9 mouse cellular contexts compared by ENCODE assay signal in genomic region chr17:23741359-23742209, GRCm38 (mm10). TPM values are rescaled to one million over a fixed set of nuclear protein-coding genes. Genes with fewer than 3 reads are reported as not detected.
DNase-seq lines count a peak whose midpoint lies in the region; TF ChIP-seq lines count a peak whose summit lies in the region.
"Had no signal": no experiment of that assay in that cellular context is flagged by ENCODE, and none has a peak within 500 bp of the region (broad histone marks: within the 10 kb centered on the region; RNA-seq: fewer than 3 reads in every experiment).

No protein-coding gene starts in this region.

- peak overlapping the region; percentile 55 for H3K4me3 ChIP-seq in gastrocnemius, adult 2 months
- H3K4me3 ChIP-seq in thymus, adult 2 months (ENCODE audit: control insufficient read depth, insufficient read depth, low read length) = no peak overlapping the region
- H3K4me3 ChIP-seq in midbrain, embryonic 10.5 days = peak overlapping the region; percentile 37; the same call in 1 of the 2 replicates

- intact Hi-C loops in gastrocnemius, adult 2 months (cut with DNase I) = no loop called here
- intact Hi-C loops in gastrocnemius, postnatal 36 days (cut with DNase I) = loop anchor here (5.0 kb wide), 1 partner anchor 56 kb away; no protein-coding TSS in a partner anchor

- no peak for DNase-seq in gastrocnemius, adult 2 months
- DNase-seq in gastrocnemius, postnatal 4 days (ENCODE audit: low spot score in 2 of 2) = no peak
- DNase-seq in thymus, postnatal 4 days = peak; percentile 31
- no peak for DNase-seq in thymus, adult 2 months
- no peak for DNase-seq in midbrain, embryonic 10.5 days (ENCODE audit: low spot score)
- DNase-seq in adrenal gland, postnatal 4 days (ENCODE audit: low spot score in 2 of 2) = no peak
- DNase-seq in gastrocnemius, postnatal 36 days = no peak
- DNase-seq in thymus, postnatal 25 days = no peak
- DNase-seq: kidney, postnatal 14 days had no signal

- no peak overlapping the region for H3K27ac ChIP-seq in gastrocnemius, adult 2 months
- no peak overlapping the region for H3K27ac ChIP-seq in thymus, adult 2 months (ENCODE audit: control insufficient read depth, insufficient read depth, low read length)
- H3K27ac ChIP-seq in midbrain, embryonic 10.5 days (replicated peaks) = no peak overlapping the region

- 53% methylated on average over 38 of the region's 38 CpGs for WGBS in thymus, adult 2 months
- 52% methylated on average over 38 of the region's 38 CpGs for WGBS in midbrain, embryonic 10.5 days

- no peaks in the 10 kb centered on the region for H3K36me3 ChIP-seq in thymus, adult 2 months (ENCODE audit: control insufficient read depth, insufficient read depth, low read length)
- H3K36me3 ChIP-seq in midbrain, embryonic 10.5 days = peaks cover 15% of the 10 kb centered on the region

- no peak for TF ChIP-seq POLR2A in thymus, adult 2 months (IDR thresholded peaks at IDR 0.05; ENCODE audit: control insufficient read depth, extremely low read depth, insufficient read depth, low read length, poor library complexity)

- peaks cover 32% of the 10 kb centered on the region for H3K27me3 ChIP-seq in thymus, adult 2 months (ENCODE audit: control insufficient read depth, insufficient read depth, low read length)
- H3K27me3 ChIP-seq in midbrain, embryonic 10.5 days (ENCODE audit: low read depth, poor library complexity, severe bottlenecking) = peaks cover 98% of the 10 kb centered on the region

- peaks cover 38% of the 10 kb centered on the region for H3K4me1 ChIP-seq in thymus, adult 2 months (replicated peaks; ENCODE audit: control insufficient read depth, insufficient read depth, low read length)
- H3K4me1 ChIP-seq in midbrain, embryonic 10.5 days = peaks cover 73% of the 10 kb centered on the region

- 0 out of 2 replicates have a peak, but pooled peaks cover 2% of the 10 kb centered on the region for H3K9me3 ChIP-seq in midbrain, embryonic 10.5 days (replicated peaks)

- no peak for TF ChIP-seq CTCF in gastrocnemius, adult 2 months (IDR thresholded peaks at IDR 0.05)
- TF ChIP-seq CTCF in thymus, adult 2 months (IDR thresholded peaks at IDR 0.05; ENCODE audit: borderline replicate concordance, control insufficient read depth, extremely low read depth, insufficient read depth, low read length, poor library complexity) = no peak

RNA-seq across cellular contexts. Expression of gene Paqr4, which starts 0.9 kb away (rescaled TPM):
- total RNA-seq in gastrocnemius, adult 2 months (2021) = 1 to 10 TPM; 2.7 to 4.0 TPM
- 10 to 100 TPM; 12.5 to 13.4 TPM for total RNA-seq in gastrocnemius, postnatal 4 days (2021)
- polyA plus RNA-seq in thymus, adult 2 months (2012; rRNA removed) = 12.4 and 13.2 TPM in 2 replicates
- 27.6 and 36.2 TPM in 2 replicates for polyA plus RNA-seq in midbrain, embryonic 10.5 days (2016; fragmentation: Nextera tagmentation; extraction: Ambion mirVana)
- total RNA-seq in adrenal gland, postnatal 4 days (2021) = 10 to 100 TPM; 13.8 to 14.6 TPM
- total RNA-seq in gastrocnemius, postnatal 36 days (2021) = 1 to 10 TPM; 3.6 to 4.0 TPM

RNA-seq across cellular contexts. Expression of gene Kremen2, which starts 4.0 kb away (rescaled TPM):
- total RNA-seq in gastrocnemius, adult 2 months (2021) = not detected
- total RNA-seq in gastrocnemius, postnatal 4 days (2021) = under 1 TPM; 0.13 to 0.20 TPM
- 2.8 and 3.8 TPM in 2 replicates for polyA plus RNA-seq in thymus, adult 2 months (2012; rRNA removed)
- 1.7 and 2.3 TPM in 2 replicates for polyA plus RNA-seq in midbrain, embryonic 10.5 days (2016; fragmentation: Nextera tagmentation; extraction: Ambion mirVana)
- total RNA-seq in adrenal gland, postnatal 4 days (2021) = under 1 TPM in 1 of 2 experiments, not detected in 1; 0.14 TPM
- total RNA-seq in gastrocnemius, postnatal 36 days (2021) = not detected

RNA-seq across cellular contexts. Expression of gene Pkmyt1, which starts 15.4 kb away (rescaled TPM):
- under 1 TPM; 0.53 to 0.64 TPM for total RNA-seq in gastrocnemius, adult 2 months (2021)
- 10 to 100 TPM; 11.1 to 12.4 TPM for total RNA-seq in gastrocnemius, postnatal 4 days (2021)
- polyA plus RNA-seq in thymus, adult 2 months (2012; rRNA removed) = 145 and 182 TPM in 2 replicates
- polyA plus RNA-seq in midbrain, embryonic 10.5 days (2016; fragmentation: Nextera tagmentation; extraction: Ambion mirVana) = 58.5 and 59.7 TPM in 2 replicates
- total RNA-seq in adrenal gland, postnatal 4 days (2021) = 10 to 100 TPM; 20.0 to 22.4 TPM
- under 1 TPM; 0.52 to 0.64 TPM for total RNA-seq in gastrocnemius, postnatal 36 days (2021)

RNA-seq across cellular contexts. Expression of gene 1520401A03Rik, which starts 19.0 kb away (rescaled TPM):
- not detected for total RNA-seq in gastrocnemius, adult 2 months (2021)
- total RNA-seq in gastrocnemius, postnatal 4 days (2021) = under 1 TPM; 0.26 to 0.66 TPM
- 0.19 and 0.27 TPM in 2 replicates for polyA plus RNA-seq in thymus, adult 2 months (2012; rRNA removed)
- not detected in 2 replicates for polyA plus RNA-seq in midbrain, embryonic 10.5 days (2016; fragmentation: Nextera tagmentation; extraction: Ambion mirVana)
- total RNA-seq in adrenal gland, postnatal 4 days (2021) = 1 to 10 TPM in 1 of 2 experiments, under 1 TPM in 1; 0.99 to 1.3 TPM
- total RNA-seq in gastrocnemius, postnatal 36 days (2021) = not detected

RNA-seq across cellular contexts. Expression of gene Flywch1, which starts 29.8 kb away (rescaled TPM):
- 10 to 100 TPM; 43.3 to 50.4 TPM for total RNA-seq in gastrocnemius, adult 2 months (2021)
- total RNA-seq in gastrocnemius, postnatal 4 days (2021) = 10 to 100 TPM; 44.5 to 49.2 TPM
- 32.0 and 33.6 TPM in 2 replicates for polyA plus RNA-seq in thymus, adult 2 months (2012; rRNA removed)
- polyA plus RNA-seq in midbrain, embryonic 10.5 days (2016; fragmentation: Nextera tagmentation; extraction: Ambion mirVana) = 187 and 202 TPM in 2 replicates
- total RNA-seq in adrenal gland, postnatal 4 days (2021) = 10 to 100 TPM; 60.9 to 62.4 TPM
- total RNA-seq in gastrocnemius, postnatal 36 days (2021) = 10 to 100 TPM; 34.3 to 38.0 TPM

Comparison
In these comparisons a context has a peak if more than half of its experiments do, and no peak if none do; other contexts are left out.
1. RNA of gene Pkmyt1, which starts 15.4 kb away (total RNA-seq): 20.0 to 22.4 TPM in adrenal gland, postnatal 4 days and 11.1 to 12.4 TPM in gastrocnemius, postnatal 4 days; 0.52 to 0.64 TPM in gastrocnemius, postnatal 36 days and 0.53 to 0.64 TPM in gastrocnemius, adult 2 months; every median in the first group is over 4 times any median in the second.